Mouse (Mus musculus) MEL (cell line): ENCODE measurements at regions not wholly inside any gene's neighbourhood (a gene's known extent, or its start where the extent isn't known, plus 50 kb on each side); places are given as distances from the start of the nearest gene placed in this dataset.

ENCODE experiments used
- CHD2 ChIP-seq: IDR thresholded peaks from 2 replicates; pipeline ENCODE4 v1.6.1; 2011; ENCODE audit warnings: low read length, improper control_type of control experiment
- CTCF ChIP-seq, 3 experiments: IDR thresholded peaks in 2 of 3; conservative IDR thresholded peaks in 1 of 3; 2 replicates each; pipeline ENCODE4 v1.5.1; 2011 to 2012; ENCODE audit warnings: low read length in 3 of 3, low read depth in 2 of 3, mild to moderate bottlenecking in 2 of 3, improper control_type of control experiment in 1 of 3, inconsistent platforms in 1 of 3, mixed read lengths in 1 of 3, moderate library complexity in 1 of 3; ENCODE audit not compliant: control insufficient read depth in 1 of 3, insufficient read depth in 1 of 3, poor library complexity in 1 of 3, severe bottlenecking in 1 of 3
- RCOR1 ChIP-seq: IDR thresholded peaks from 2 replicates; pipeline ENCODE4 v1.6.1; 2012; ENCODE audit warnings: low read depth, mild to moderate bottlenecking, inconsistent platforms, low read length, improper control_type of control experiment

DNA sequence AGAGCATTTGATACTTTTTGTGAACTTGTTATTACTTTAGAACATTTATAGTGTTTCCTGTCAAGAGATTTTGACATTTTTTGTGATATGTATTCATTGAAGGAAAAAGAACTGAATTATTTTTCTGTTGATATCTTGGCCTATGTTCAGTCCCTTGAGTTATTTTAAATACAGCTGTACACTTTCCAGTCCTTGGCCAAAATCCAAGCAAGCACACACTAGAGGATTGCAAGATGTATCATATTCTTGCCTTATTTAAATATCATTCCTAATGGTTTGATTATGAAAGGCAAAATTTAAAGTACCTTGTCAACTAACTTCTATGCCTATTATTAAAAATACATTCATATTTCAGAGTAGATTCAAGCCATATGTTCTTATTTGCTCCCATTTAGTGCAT, 397.9 kb upstream of the Fign start:
- TF ChIP-seq CHD2 (no peak), RCOR1 (no peak), CTCF (IDR thresholded peaks at IDR 0.05 in 2 of 3, conservative IDR thresholded peaks at IDR 0.05 in 1 of 3; ENCODE audit: control insufficient read depth in 1 of 3, insufficient read depth in 1 of 3, low read depth in 2 of 3, low read length in 3 of 3, poor library complexity in 1 of 3, severe bottlenecking in 1 of 3) (no peak)
